Mouse (Mus musculus) midbrain, embryonic 11.5 days (tissue): ENCODE measurements around the gene Eci3. TPM values are rescaled to one million over a fixed set of nuclear protein-coding genes. Genes with fewer than 3 reads are reported as not detected.

ENCODE experiments used
- polyA plus RNA-seq: library from polyadenylated mRNA; unstranded; fragments of >200 nt; fragmentation: Nextera tagmentation; extraction: Ambion mirVana; gene quantifications from 2 replicates; pipeline ENCODE4 v1.2.1, GENCODE M21; 2014

Gene Eci3
- polyA plus RNA-seq, 1 experiment from 2014 or later, result 0.94 TPM

Other genes with a start within 250 kb of the Eci3 start
- not detected in 2 replicates for gene Fam50b, start 229.0 kb downstream of the Eci3 start, polyA plus RNA-seq
- 111 and 119 TPM in 2 replicates for gene Prpf4b, start 88.5 kb downstream of the Eci3 start, polyA plus RNA-seq
- gene Fam217a, start 39.5 kb downstream of the Eci3 start, polyA plus RNA-seq, result 1.4 and 1.8 TPM in 2 replicates
- not detected in 2 replicates for gene 4933417A18Rik, start 39.4 kb downstream of the Eci3 start, polyA plus RNA-seq
- 118 and 122 TPM in 2 replicates for gene Eci2, start 63.3 kb upstream of the Eci3 start, polyA plus RNA-seq